Mouse (Mus musculus) left cerebral cortex, adult 8-10 months (tissue): ENCODE measurements around the gene Dnm2. TPM values are rescaled to one million over a fixed set of nuclear protein-coding genes. Genes with fewer than 3 reads are reported as not detected.

Experiments used
- DNase-seq, 2 experiments: peaks; one replicate each; pipeline ENCODE4 v3.0.0; 2022; ENCODE audit warnings: low spot score in 2 of 2
- microRNA-seq, 2 experiments: library from miRNA; unstranded; fragments of <30 nt; microRNA quantifications; one replicate each; pipeline ENCODE4 v1.2.0; 2022
- total RNA-seq, 4 experiments: library from RNA; stranded (reverse); gene quantifications; 2 replicates each; pipeline ENCODE4 v1.2.4; 2022

Dnm2 gene
- total RNA-seq, 4 experiments from 2014 or later: 49.5 to 64.9 (median 60.9) TPM

DNA sequence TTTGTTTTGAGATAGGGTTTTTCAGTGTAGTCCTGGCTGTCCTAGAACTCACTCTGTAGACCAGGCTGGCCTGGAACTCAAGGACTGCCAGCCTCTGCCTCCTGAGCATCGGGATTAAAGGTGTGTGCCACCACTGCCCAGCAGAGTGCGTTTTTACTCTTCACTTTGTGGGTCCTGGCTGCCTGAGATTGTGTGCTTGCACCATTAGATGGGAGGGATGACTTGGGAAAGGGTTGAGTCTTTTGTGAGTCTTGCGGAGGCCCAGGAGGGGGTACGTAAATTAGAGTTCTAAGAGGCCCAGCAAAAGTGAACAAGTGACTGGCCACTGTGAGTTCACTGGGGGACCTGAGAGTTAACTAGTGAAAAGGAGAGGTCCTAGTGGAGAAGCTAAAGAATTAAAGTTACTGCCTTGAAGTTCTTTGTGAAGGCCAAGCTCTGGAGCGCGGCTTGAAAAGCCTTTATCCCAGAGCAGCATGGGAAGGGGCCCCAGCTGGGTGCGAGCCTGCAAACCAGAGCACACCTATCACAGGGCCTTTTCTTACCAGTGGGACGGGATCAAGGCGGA is 120.7 kb downstream of the Dnm2 start:
- no peak for DNase-seq

DNA sequence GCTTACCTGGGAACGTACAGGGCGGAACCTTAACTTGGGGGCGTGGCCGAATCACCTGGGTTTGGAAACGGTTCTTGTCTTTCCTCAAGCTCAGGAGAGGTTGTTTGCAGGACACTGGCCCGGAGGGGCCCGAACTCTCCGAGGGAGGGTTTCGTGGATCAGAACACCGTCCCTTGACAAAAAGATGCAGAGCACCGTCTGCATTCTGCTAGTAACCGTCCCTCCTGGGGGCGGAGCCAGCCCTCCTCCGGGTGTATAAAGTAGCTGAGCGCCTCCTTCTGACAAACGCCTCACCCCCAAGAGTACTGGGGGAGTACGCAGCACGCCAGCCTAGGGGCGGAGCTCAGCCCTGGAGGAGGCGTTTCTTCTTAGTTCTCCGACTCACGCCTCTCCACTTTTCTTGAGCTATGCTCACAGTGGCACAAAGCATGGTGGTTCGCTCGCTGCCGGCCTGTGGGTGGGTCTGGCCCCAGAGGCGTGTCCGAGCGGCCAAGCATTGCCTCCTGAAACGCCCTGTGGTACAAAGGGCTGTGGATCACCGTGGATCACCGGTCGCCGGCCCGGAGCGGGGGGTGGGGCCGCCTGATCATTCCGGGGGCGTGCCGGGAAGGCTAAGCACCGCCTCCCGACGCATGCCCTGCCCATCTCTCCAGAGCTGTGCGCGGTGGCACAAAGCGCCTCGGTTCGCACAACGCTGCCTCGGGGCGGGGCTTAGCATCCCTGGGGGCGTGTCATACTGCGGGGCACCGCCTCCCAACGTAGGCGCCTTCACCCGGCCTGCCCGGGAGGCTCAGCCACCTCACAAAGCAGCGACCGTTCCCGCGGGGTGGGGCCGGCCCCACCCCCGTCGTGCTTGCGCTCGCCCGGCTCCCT is 121.4 kb downstream of the Dnm2 start:
- DNase-seq: peak; percentile 96 to 99

DNA sequence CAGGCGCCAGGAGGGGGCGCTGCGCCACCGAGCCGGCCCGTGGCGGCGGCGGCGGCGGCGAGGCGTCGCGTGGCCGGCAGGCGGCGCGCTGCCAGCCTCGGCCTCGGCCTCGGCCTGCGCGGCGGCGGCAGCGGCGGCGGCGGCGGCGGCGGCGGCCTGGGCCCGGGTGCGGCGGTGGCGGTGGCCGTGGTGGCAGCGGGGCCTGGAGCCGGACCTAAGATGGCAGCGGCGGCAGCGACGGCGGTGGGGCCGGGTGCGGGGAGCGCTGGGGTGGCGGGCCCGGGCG is 122.0 kb downstream of the Dnm2 start, which contains the start of gene Carm1:
TSS of gene Carm1 (plus strand) at position 106 of the 286 bp plus-strand sequence.
- peak; percentile 40 to 46 for DNase-seq

DNA sequence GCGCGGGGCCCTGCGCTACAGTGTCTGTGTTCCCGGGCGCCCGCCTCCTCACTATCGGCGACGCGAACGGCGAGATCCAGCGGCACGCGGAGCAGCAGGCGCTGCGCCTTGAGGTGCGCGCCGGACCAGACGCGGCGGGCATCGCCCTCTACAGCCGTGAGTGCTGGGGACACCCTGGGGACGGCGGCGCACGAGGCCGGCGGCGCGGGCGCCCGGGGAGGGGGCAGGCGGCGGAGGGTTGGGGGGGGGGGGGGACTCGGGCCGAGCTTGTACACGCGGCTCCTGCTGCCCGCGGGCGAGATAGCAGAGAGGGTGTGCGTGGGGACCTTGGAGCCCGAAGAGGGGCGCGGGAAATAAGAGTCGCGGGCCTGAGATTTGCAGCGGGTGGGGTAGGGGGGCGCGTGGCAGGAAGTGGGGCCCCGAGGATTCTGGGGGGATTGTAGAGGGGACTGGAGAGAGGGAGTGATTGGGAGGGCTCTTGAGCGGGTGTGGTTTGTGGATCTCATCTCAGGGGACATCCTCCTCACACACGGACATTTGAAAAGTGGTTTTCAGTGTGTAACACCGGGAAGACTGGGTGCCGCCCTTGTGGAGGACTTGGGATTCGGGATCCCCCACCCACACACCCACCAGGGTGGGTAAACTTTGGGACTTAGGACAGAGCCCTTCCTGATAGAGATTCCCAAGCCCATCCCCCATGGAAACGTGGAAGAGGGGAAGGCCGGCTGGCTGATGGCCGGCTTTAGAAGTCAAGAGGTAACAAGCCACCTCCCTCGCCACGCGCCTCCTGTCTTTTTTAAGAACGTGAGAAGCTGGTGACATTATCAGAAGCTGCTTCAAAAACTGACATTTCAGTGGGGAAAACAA is 122.6 kb downstream of the Dnm2 start:
- peak in 1 of 2 experiments; percentile 55 for DNase-seq

DNA sequence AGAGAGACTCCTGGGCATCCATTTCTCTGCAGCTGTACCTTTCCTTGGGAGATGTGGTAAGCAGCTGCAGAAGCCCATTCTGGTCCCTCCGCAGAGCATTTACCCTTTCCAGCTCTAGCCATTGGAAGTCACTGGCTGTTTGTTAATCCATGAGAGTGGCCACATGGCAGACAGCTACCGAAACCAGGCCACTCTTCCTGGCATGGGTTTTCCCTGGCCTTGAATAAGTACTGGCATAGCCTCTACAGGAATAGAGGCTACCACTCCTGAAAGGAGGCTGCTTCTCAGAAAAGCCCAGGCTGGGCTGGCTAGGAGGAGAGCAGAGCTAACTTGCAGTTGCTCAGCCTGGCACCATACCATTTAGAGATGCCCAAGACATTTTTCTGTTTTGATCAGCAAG is 126.3 kb downstream of the Dnm2 start:
- no peak for DNase-seq

DNA sequence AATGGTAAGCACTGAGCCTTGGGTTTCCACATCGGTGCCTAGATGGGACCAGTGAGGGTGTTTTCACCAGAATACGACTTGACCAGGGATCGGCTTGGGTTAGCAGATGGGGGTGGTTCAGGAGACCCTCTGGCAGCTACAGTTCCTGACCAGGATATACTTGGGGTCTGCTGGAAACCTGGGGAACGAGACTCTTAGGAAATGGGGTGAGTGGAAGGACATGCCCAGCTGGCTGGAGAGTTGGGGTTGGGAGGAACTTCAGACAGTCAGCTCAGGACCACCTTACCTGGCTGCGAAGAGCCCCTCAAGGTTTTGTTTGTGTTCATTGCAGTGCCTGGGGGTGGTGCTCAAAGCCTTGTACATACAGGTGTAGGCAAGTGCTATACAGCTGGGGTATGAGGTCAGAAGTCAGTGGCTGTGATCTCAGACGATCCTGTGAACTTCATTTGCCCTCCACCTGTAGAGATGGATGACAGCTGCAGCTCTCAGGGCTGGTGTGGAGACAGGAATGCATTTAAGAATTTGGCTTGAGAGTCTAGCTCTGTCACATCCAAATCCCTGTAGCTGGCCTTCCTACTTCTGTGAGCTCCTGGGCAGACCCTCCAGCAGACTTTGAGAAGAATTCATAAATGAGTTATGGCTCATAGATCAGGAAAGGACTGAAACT is 129.0 kb downstream of the Dnm2 start:
- no peak for DNase-seq

DNA sequence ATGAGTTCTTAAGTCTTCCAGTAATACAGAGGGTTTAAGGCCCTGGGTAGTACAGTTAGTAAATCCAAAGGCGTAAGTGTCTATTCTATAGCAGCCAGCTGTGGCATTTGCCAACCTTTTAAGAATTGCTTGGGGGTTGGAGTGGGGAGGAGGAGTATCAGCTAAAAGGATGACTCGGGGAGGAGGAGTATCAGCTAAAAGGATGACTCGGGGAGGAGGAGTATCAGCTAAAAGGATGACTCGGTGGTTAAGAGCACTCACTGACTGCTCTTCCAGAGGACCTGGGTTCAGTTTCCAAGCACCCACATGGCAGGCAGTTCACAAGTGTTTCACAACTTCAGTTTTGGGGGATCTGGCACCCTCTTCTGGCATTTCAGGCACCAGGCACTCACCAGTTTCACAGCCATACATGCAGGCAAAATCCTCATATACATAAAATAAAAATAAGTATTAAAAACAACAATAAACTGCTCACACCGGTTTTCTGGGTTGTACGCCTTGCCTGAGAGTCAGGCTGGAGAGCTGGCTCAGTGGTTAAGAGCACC is 130.6 kb downstream of the Dnm2 start:
- no peak for DNase-seq

DNA sequence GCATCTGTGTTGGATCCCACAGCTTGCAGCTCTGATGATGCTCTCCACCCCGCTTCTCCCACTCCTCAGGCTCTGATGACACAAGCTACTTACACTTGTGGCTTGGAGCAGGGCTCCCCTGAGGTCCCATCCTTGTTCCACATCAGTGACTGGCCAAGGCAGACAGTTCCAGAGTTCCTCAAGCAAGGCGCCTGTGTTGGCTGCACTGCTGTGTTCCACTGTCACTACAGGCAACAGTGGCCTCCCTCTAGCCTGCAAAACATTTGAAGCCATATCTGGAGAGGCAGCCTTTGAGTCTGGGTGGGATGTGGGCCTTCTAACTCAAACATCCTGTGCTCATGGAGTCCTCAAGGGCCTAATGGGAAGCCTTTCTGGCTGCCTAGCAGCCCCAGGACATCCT is 132.3 kb downstream of the Dnm2 start:
- no peak for DNase-seq

Small RNA genes lying within 50 kb of the gene (microRNA-seq; reads per million reads assigned to microRNA genes)
- 0 reads per million in 2 experiments for gene Mir199a-1

Other genes starting within 250 kb of the Dnm2 start
- gene Keap1, start 185.5 kb upstream of the Dnm2 start, total RNA-seq: 10 to 100 TPM; 57.8 to 68.8 (median 59.9) TPM
- 10 to 100 TPM; 14.8 to 20.5 (median 16.8) TPM for gene S1pr5, start 176.5 kb upstream of the Dnm2 start, total RNA-seq
- 10 to 100 TPM; 35.3 to 48.7 (median 39.7) TPM for gene Atg4d, start 159.6 kb upstream of the Dnm2 start, total RNA-seq
- gene Kri1, start 136.9 kb upstream of the Dnm2 start, total RNA-seq: 10 to 100 TPM; 33.5 to 43.4 (median 39.4) TPM
- 10 to 100 TPM; 53.5 to 63.9 (median 58.8) TPM for gene Cdkn2d, start 133.5 kb upstream of the Dnm2 start, total RNA-seq
- gene Ap1m2, start 112.6 kb upstream of the Dnm2 start, total RNA-seq: 1 to 10 TPM; 1.2 to 1.5 (median 1.4) TPM
- 10 to 100 TPM; 48.0 to 68.9 (median 52.3) TPM for gene Slc44a2, start 104.2 kb upstream of the Dnm2 start, total RNA-seq
- 10 to 100 TPM; 90.2 to 93.1 (median 91.0) TPM for gene Ilf3, start 57.0 kb upstream of the Dnm2 start, total RNA-seq
- gene Qtrt1, start 13.1 kb upstream of the Dnm2 start, total RNA-seq: 10 to 100 TPM; 17.0 to 28.0 (median 23.5) TPM
- 10 to 100 TPM; 15.1 to 18.4 (median 16.4) TPM for gene Tmed1, start 85.3 kb downstream of the Dnm2 start, total RNA-seq
- under 1 TPM in 3 of 4 experiments, not detected in 1; 0.27 to 0.68 (median 0.41) TPM for gene AB124611, start 101.3 kb downstream of the Dnm2 start, total RNA-seq
- 10 to 100 TPM; 76.4 to 91.3 (median 83.1) TPM for gene Carm1, start 122.0 kb downstream of the Dnm2 start, total RNA-seq
- gene Timm29, start 167.8 kb downstream of the Dnm2 start, total RNA-seq: 10 to 100 TPM; 52.8 to 64.0 (median 54.5) TPM
- 10 to 100 TPM; 20.7 to 25.4 (median 22.7) TPM for gene Yipf2, start 167.9 kb downstream of the Dnm2 start, total RNA-seq
- 100 to 1,000 TPM in 2 of 4 experiments, 10 to 100 TPM in 2; 96.5 to 103 (median 99.6) TPM for gene Smarca4, start 191.3 kb downstream of the Dnm2 start, total RNA-seq